In genomic region chr10:21605011-21605571, GRCm38 (mm10) we compare ENCODE assay signal across 8 mouse cellular contexts. TPM values are rescaled to one million over a fixed set of nuclear protein-coding genes. Genes with fewer than 3 reads are reported as not detected.
DNase-seq lines count a peak whose midpoint lies in the region; ATAC-seq and TF ChIP-seq lines count a peak whose summit lies in the region.

No protein-coding gene starts in this region.

- no peak for TF ChIP-seq CTCF in heart, postnatal 0 days (IDR thresholded peaks at IDR 0.05; ENCODE audit: low read depth)

- H3K9me3 ChIP-seq in heart, postnatal 0 days (replicated peaks; ENCODE audit: control insufficient read depth, low read length), result no peaks in the 10 kb centered on the region

- H3K4me1 ChIP-seq in heart, postnatal 0 days (ENCODE audit: control insufficient read depth, insufficient read depth), result peaks cover 12% of the 10 kb centered on the region

- no peak overlapping the region for H3K4me3 ChIP-seq in heart, postnatal 0 days (ENCODE audit: low read depth, low read length)

- peak; percentile 40 for DNase-seq in right cerebral cortex, adult 18-20 months
- no peak for DNase-seq in right cerebral cortex, postnatal 4 days
- DNase-seq in heart, postnatal 0 days (ENCODE audit: low spot score), result peak; percentile 24
- DNase-seq in layer of hippocampus, postnatal 10 days (ENCODE audit: low spot score in 2 of 2), result peak; percentile 45 to 54
- DNase-seq in lung, postnatal 25 days (ENCODE audit: low spot score), result peak; percentile 72
- no peak for DNase-seq in thymus, postnatal 4 days
- DNase-seq in urinary bladder, adult 2 months (ENCODE audit: low spot score), result no peak

- peak; percentile 49 for ATAC-seq in frontal cortex, adult (ENCODE audit: low TSS enrichment)
- peak; percentile 64 for ATAC-seq in heart, postnatal 0 days (ENCODE audit: insufficient read depth, low read depth)

- peak overlapping the region; percentile 33; the same call in 1 of the 2 replicates for H3K27ac ChIP-seq in heart, postnatal 0 days (ENCODE audit: low read depth)

- no peaks in the 10 kb centered on the region for H3K36me3 ChIP-seq in heart, postnatal 0 days (replicated peaks; ENCODE audit: control insufficient read depth, insufficient read depth, low read length)

- TF ChIP-seq EP300 in heart, postnatal 0 days (IDR thresholded peaks at IDR 0.05; ENCODE audit: low read depth), result no peak

- 24% methylated on average over 4 of the region's 4 CpGs for WGBS in heart, postnatal 0 days

- no peak overlapping the region for H3K4me2 ChIP-seq in heart, postnatal 0 days (ENCODE audit: low read depth, low read length)

- no peaks in the 10 kb centered on the region for H3K27me3 ChIP-seq in heart, postnatal 0 days (ENCODE audit: control insufficient read depth, insufficient read depth, low read length)

- no peak overlapping the region for H3K9ac ChIP-seq in heart, postnatal 0 days (replicated peaks; ENCODE audit: low read depth, low read length)

RNA-seq across cellular contexts. Expression of gene 1700020N01Rik, which starts 12.1 kb away (rescaled TPM):
- not detected in 2 replicates for total RNA-seq in heart, postnatal 0 days (2014; rRNA removed; ENCODE audit: low replicate concordance)
- polyA plus RNA-seq in heart, postnatal 0 days (2015; fragmentation: Nextera tagmentation; extraction: Ambion mirVana), result not detected in 2 replicates
- not detected for total RNA-seq in layer of hippocampus, postnatal 10 days (2021)
- polyA plus RNA-seq in urinary bladder, adult 2 months (2012; rRNA removed), result not detected in 2 replicates

Comparison
In these comparisons a context has a peak if more than half of its experiments do, and no peak if none do; other contexts are left out.
1. DNase-seq: peak in right cerebral cortex, adult 18-20 months (single experiment), heart, postnatal 0 days (single experiment), layer of hippocampus, postnatal 10 days (2 of 2) and lung, postnatal 25 days (single experiment); none in right cerebral cortex, postnatal 4 days (single experiment), thymus, postnatal 4 days (single experiment) and urinary bladder, adult 2 months (single experiment).